Mouse (Mus musculus) embryonic facial prominence, embryonic 12.5 days (tissue): ENCODE results near the gene Slc35g3. TPM values are rescaled to one million over a fixed set of nuclear protein-coding genes. Genes with fewer than 3 reads are reported as not detected.
"Not testable (repeated sequence)": the region's sequence is repeated elsewhere in the genome, so short reads cannot be mapped to it uniquely, and the experiment has no call there.

Source experiments
- ATAC-seq: fragments of 200-750 bp; cut with Nextera tagmentation; 2 replicates; pipeline ENCODE4 v1.8.0; 2017; ENCODE audit not compliant: insufficient number of reproducible peaks, insufficient read depth, low FRiP score, low TSS enrichment
- H3K27ac ChIP-seq: fragments of 300-500 bp; sonication (generic); 2 replicates; pipeline ENCODE4 v1.5.1; 2016; ENCODE audit warnings: mild to moderate bottlenecking
- H3K27me3 ChIP-seq: fragments of 300-500 bp; sonication (generic); 2 replicates; pipeline ENCODE4 v1.6.1; 2016; ENCODE audit warnings: mild to moderate bottlenecking, moderate library complexity
- H3K36me3 ChIP-seq: fragments of 300-500 bp; sonication (generic); 2 replicates; pipeline ENCODE4 v1.6.1; 2016; ENCODE audit warnings: mild to moderate bottlenecking
- H3K4me1 ChIP-seq: fragments of 300-500 bp; sonication (generic); 2 replicates; pipeline ENCODE4 v1.6.1; 2016
- H3K4me2 ChIP-seq: fragments of 300-500 bp; sonication (generic); replicated peaks from 2 replicates; pipeline ENCODE4 v1.6.1; 2016; ENCODE audit warnings: mild to moderate bottlenecking, moderate library complexity
- H3K4me3 ChIP-seq: fragments of 300-500 bp; sonication (generic); 2 replicates; pipeline ENCODE4 v1.5.1; 2016; ENCODE audit warnings: mild to moderate bottlenecking
- H3K9ac ChIP-seq: fragments of 300-500 bp; sonication (generic); 2 replicates; pipeline ENCODE4 v1.6.1; 2016; ENCODE audit warnings: mild to moderate bottlenecking, moderate library complexity
- H3K9me3 ChIP-seq: fragments of 300-500 bp; sonication (generic); 2 replicates; pipeline ENCODE4 v1.6.1; 2016; ENCODE audit warnings: mild to moderate bottlenecking, moderate library complexity
- WGBS: fragments of 180-500 bp; shearing (Covaris S2); methylation state at CpG from one replicate; pipeline ENCODE4 v1.1.7; 2016; 5-methylcytosine and 5-hydroxymethylcytosine counted together
- polyA plus RNA-seq: library from polyadenylated mRNA; unstranded; fragments of >200 nt; fragmentation: Nextera tagmentation; extraction: Ambion mirVana; gene quantifications from 2 replicates; pipeline ENCODE4 v1.2.1, GENCODE M21; 2016

Gene Slc35g3
- polyA plus RNA-seq, 1 experiment from 2014 or later, result not detected

GRCm38 (mm10) chr11:69752686-69753085 lies 9.1 kb downstream of the Slc35g3 start:
- Histone ChIP-seq H3K36me3 (peaks cover 6% of the 10 kb centered on the region), H3K27me3 (no peaks in the 10 kb centered on the region), H3K9me3 (no peaks in the 10 kb centered on the region), H3K27ac (no peak overlapping the region), H3K4me3 (no peak overlapping the region), H3K4me2 (no peak overlapping the region), H3K9ac (no peak overlapping the region), H3K4me1 (peaks cover 30% of the 10 kb centered on the region)
- ATAC-seq, result no peak

- H3K4me3 ChIP-seq, result no peak overlapping the region
- no peak for ATAC-seq
- no peaks in the 10 kb centered on the region for H3K9me3 ChIP-seq
Measured at GRCm38 (mm10) chr11:69751635-69752034, 10.1 kb downstream of the Slc35g3 start.

GRCm38 (mm10) chr11:69731408-69731807 lies 30.4 kb downstream of the Slc35g3 start:
- peaks cover 29% of the 10 kb centered on the region for H3K36me3 ChIP-seq
- H3K9ac ChIP-seq, H3K27me3 ChIP-seq, H3K27ac ChIP-seq, H3K4me1 ChIP-seq, H3K4me2 ChIP-seq, H3K4me3 ChIP-seq, H3K9me3 ChIP-seq, ATAC-seq: not testable (repeated sequence)
- WGBS, result 89% methylated on average over 2 of the region's 3 CpGs

More at GRCm38 (mm10) chr11:69751635-69752034, 10.1 kb downstream of the Slc35g3 start:
- Histone ChIP-seq H3K4me1 (peaks cover 22% of the 10 kb centered on the region), H3K36me3 (peaks cover 15% of the 10 kb centered on the region), H3K27me3 (no peaks in the 10 kb centered on the region), H3K27ac (no peak overlapping the region), H3K4me2 (no peak overlapping the region), H3K9ac (no peak overlapping the region)
- 78% methylated on average over 3 of the region's 3 CpGs for WGBS

GRCm38 (mm10) chr11:69729063-69729462 lies 32.7 kb downstream of the Slc35g3 start:
- Histone ChIP-seq H3K27ac (no peak overlapping the region), H3K4me1 (no peaks in the 10 kb centered on the region), H3K27me3 (no peaks in the 10 kb centered on the region), H3K36me3 (peaks cover 6% of the 10 kb centered on the region), H3K9ac (no peak overlapping the region), H3K4me2 (no peak overlapping the region), H3K4me3 (no peak overlapping the region), H3K9me3 (no peaks in the 10 kb centered on the region)
- ATAC-seq, result no peak
- WGBS, result 22% methylated on average over 3 of the region's 3 CpGs

GRCm38 (mm10) chr11:69725951-69726350 lies 35.8 kb downstream of the Slc35g3 start:
- Histone ChIP-seq H3K27me3 (no peaks in the 10 kb centered on the region), H3K9ac (no peak overlapping the region), H3K4me1 (no peaks in the 10 kb centered on the region), H3K27ac (no peak overlapping the region), H3K36me3 (no peaks in the 10 kb centered on the region), H3K9me3 (no peaks in the 10 kb centered on the region), H3K4me2 (no peak overlapping the region), H3K4me3 (no peak overlapping the region)
- no peak for ATAC-seq
- WGBS, result 34% methylated on average over 5 of the region's 5 CpGs

- Histone ChIP-seq H3K27me3 (no peaks in the 10 kb centered on the region), H3K9me3 (no peaks in the 10 kb centered on the region), H3K27ac (no peak overlapping the region), H3K4me2 (no peak overlapping the region), H3K4me1 (no peaks in the 10 kb centered on the region), H3K4me3 (no peak overlapping the region), H3K36me3 (no peaks in the 10 kb centered on the region), H3K9ac (no peak overlapping the region)
- no peak for ATAC-seq
- 49% methylated on average over 2 of the region's 2 CpGs for WGBS
Measured at GRCm38 (mm10) chr11:69723074-69723473, 38.7 kb downstream of the Slc35g3 start.

GRCm38 (mm10) chr11:69720852-69721251 lies 40.9 kb downstream of the Slc35g3 start:
- H3K4me2 ChIP-seq, result no peak overlapping the region
- no peak overlapping the region for H3K27ac ChIP-seq
- 72% methylated on average over 6 of the region's 6 CpGs for WGBS
- H3K4me1 ChIP-seq, result peaks cover 5% of the 10 kb centered on the region
- no peaks in the 10 kb centered on the region for H3K36me3 ChIP-seq
- no peaks in the 10 kb centered on the region for H3K9me3 ChIP-seq
- no peaks in the 10 kb centered on the region for H3K27me3 ChIP-seq
- H3K4me3 ChIP-seq, result no peak overlapping the region
- no peak overlapping the region for H3K9ac ChIP-seq
- no peak for ATAC-seq

GRCm38 (mm10) chr11:69719423-69719822 lies 42.3 kb downstream of the Slc35g3 start:
- peaks cover 18% of the 10 kb centered on the region for H3K4me1 ChIP-seq
- WGBS, result 67% methylated on average over 6 of the region's 6 CpGs
- H3K4me3 ChIP-seq, result no peak overlapping the region
- H3K36me3 ChIP-seq, result no peaks in the 10 kb centered on the region
- H3K9me3 ChIP-seq, result no peaks in the 10 kb centered on the region
- no peak overlapping the region for H3K4me2 ChIP-seq
- no peak overlapping the region for H3K9ac ChIP-seq
- no peak overlapping the region for H3K27ac ChIP-seq
- no peaks in the 10 kb centered on the region for H3K27me3 ChIP-seq
- no peak for ATAC-seq

- Histone ChIP-seq H3K9ac (0 out of 2 replicates have a peak overlapping the region, but pooled peaks have one; percentile 25), H3K9me3 (no peaks in the 10 kb centered on the region), H3K36me3 (no peaks in the 10 kb centered on the region), H3K4me2 (peak overlapping the region; percentile 28), H3K27ac (no peak overlapping the region), H3K4me1 (peaks cover 21% of the 10 kb centered on the region), H3K4me3 (no peak overlapping the region), H3K27me3 (no peaks in the 10 kb centered on the region)
- 16% methylated on average over 15 of the region's 15 CpGs for WGBS
- no peak for ATAC-seq
Measured at GRCm38 (mm10) chr11:69718661-69719060, 43.1 kb downstream of the Slc35g3 start.

- H3K9ac ChIP-seq, result no peak overlapping the region
- no peak overlapping the region for H3K4me3 ChIP-seq
- no peak for ATAC-seq
- H3K4me1 ChIP-seq, result peaks cover 26% of the 10 kb centered on the region
- H3K27me3 ChIP-seq, result no peaks in the 10 kb centered on the region
- no peak overlapping the region for H3K4me2 ChIP-seq
- 61% methylated on average over 4 of the region's 4 CpGs for WGBS
- H3K27ac ChIP-seq, result no peak overlapping the region
- H3K36me3 ChIP-seq, result no peaks in the 10 kb centered on the region
- H3K9me3 ChIP-seq, result no peaks in the 10 kb centered on the region
Measured at GRCm38 (mm10) chr11:69716953-69717352, 44.8 kb downstream of the Slc35g3 start.

GRCm38 (mm10) chr11:69715929-69716328 lies 45.8 kb downstream of the Slc35g3 start:
- WGBS, result 13% methylated on average over 5 of the region's 5 CpGs
- peaks cover 26% of the 10 kb centered on the region for H3K4me1 ChIP-seq
- no peak overlapping the region for H3K9ac ChIP-seq

GRCm38 (mm10) chr11:69715482-69715881 lies 46.3 kb downstream of the Slc35g3 start:
- Histone ChIP-seq H3K9me3 (no peaks in the 10 kb centered on the region), H3K4me3 (no peak overlapping the region), H3K4me1 (peaks cover 26% of the 10 kb centered on the region), H3K36me3 (no peaks in the 10 kb centered on the region), H3K27me3 (no peaks in the 10 kb centered on the region), H3K9ac (no peak overlapping the region), H3K27ac (0 out of 2 replicates have a peak overlapping the region, but pooled peaks have one; percentile 50), H3K4me2 (no peak overlapping the region)
- no peak for ATAC-seq
- 47% methylated on average over 9 of the region's 9 CpGs for WGBS

More at GRCm38 (mm10) chr11:69715929-69716328, 45.8 kb downstream of the Slc35g3 start:
- H3K9me3 ChIP-seq, result no peaks in the 10 kb centered on the region
- no peak overlapping the region for H3K4me2 ChIP-seq
- H3K4me3 ChIP-seq, result no peak overlapping the region
- ATAC-seq, result no peak
- H3K36me3 ChIP-seq, result no peaks in the 10 kb centered on the region
- peak overlapping the region; percentile 50 for H3K27ac ChIP-seq
- no peaks in the 10 kb centered on the region for H3K27me3 ChIP-seq
